Mouse (Mus musculus) G1E-ER4 (cell line): ENCODE results near the gene Dlg2. TPM values are rescaled to one million over a fixed set of nuclear protein-coding genes. Genes with fewer than 3 reads are reported as not detected.

ENCODE experiments used
- GATA1 ChIP-seq: IDR thresholded peaks from one replicate; pipeline ENCODE4 v1.8.0; 2012; ENCODE audit warnings: low read length, inconsistent platforms
- polyA plus RNA-seq: library from polyadenylated mRNA; stranded (reverse); fragments of >175 nt; gene quantifications from 2 replicates; pipeline ENCODE4 v1.2.3, GENCODE M21; 2012

The Dlg2 gene
- polyA plus RNA-seq, 1 experiment = not detected

- TF ChIP-seq GATA1 = no peak
Observed at GRCm38 (mm10) chr7:91720318-91720717, 1243.8 kb downstream of the Dlg2 start.

- TF ChIP-seq GATA1 = no peak
Observed at GRCm38 (mm10) chr7:91724397-91724796, 1247.9 kb downstream of the Dlg2 start.

GRCm38 (mm10) chr7:91740748-91741147, 1264.3 kb downstream of the Dlg2 start:
- no peak for TF ChIP-seq GATA1

- TF ChIP-seq GATA1 = no peak
Observed at GRCm38 (mm10) chr7:91753151-91753861, 1276.8 kb downstream of the Dlg2 start.

- TF ChIP-seq GATA1 = no peak
Observed at GRCm38 (mm10) chr7:91767648-91768047, 1291.2 kb downstream of the Dlg2 start.

GRCm38 (mm10) chr7:91778673-91779072, 1302.2 kb downstream of the Dlg2 start:
- no peak for TF ChIP-seq GATA1

GRCm38 (mm10) chr7:91784617-91785016, 1308.1 kb downstream of the Dlg2 start:
- no peak for TF ChIP-seq GATA1

- TF ChIP-seq GATA1 = no peak
Observed at GRCm38 (mm10) chr7:91785445-91785844, 1309.0 kb downstream of the Dlg2 start.

- no peak for TF ChIP-seq GATA1
Observed at GRCm38 (mm10) chr7:91785871-91786270, 1309.4 kb downstream of the Dlg2 start.

GRCm38 (mm10) chr7:91790949-91791564, 1314.6 kb downstream of the Dlg2 start:
- no peak for TF ChIP-seq GATA1

GRCm38 (mm10) chr7:91806632-91807031, 1330.2 kb downstream of the Dlg2 start:
- no peak for TF ChIP-seq GATA1

- no peak for TF ChIP-seq GATA1
Observed at GRCm38 (mm10) chr7:91810774-91811173, 1334.3 kb downstream of the Dlg2 start.

- TF ChIP-seq GATA1 = no peak
Observed at GRCm38 (mm10) chr7:91818004-91818403, 1341.5 kb downstream of the Dlg2 start.

GRCm38 (mm10) chr7:91832207-91832606, 1355.7 kb downstream of the Dlg2 start:
- TF ChIP-seq GATA1 = no peak

GRCm38 (mm10) chr7:91845723-91846122, 1369.3 kb downstream of the Dlg2 start:
- TF ChIP-seq GATA1 = no peak

GRCm38 (mm10) chr7:91849364-91849763, 1372.9 kb downstream of the Dlg2 start:
- TF ChIP-seq GATA1 = no peak

GRCm38 (mm10) chr7:91853653-91854052, 1377.2 kb downstream of the Dlg2 start:
- no peak for TF ChIP-seq GATA1
